Mouse (Mus musculus) monocyte, adult 59 days (primary cell): Measurements from ENCODE around the gene Tsr1. TPM values are rescaled to one million over a fixed set of nuclear protein-coding genes. Genes with fewer than 3 reads are reported as not detected.

ENCODE experiments used
- total RNA-seq, 2 experiments: library from RNA; stranded (reverse); gene quantifications; one replicate each; pipeline ENCODE4 v1.2.4; 2023

Gene Tsr1
- 10 to 100 TPM; 23.5 to 23.9 TPM for total RNA-seq

DNA sequence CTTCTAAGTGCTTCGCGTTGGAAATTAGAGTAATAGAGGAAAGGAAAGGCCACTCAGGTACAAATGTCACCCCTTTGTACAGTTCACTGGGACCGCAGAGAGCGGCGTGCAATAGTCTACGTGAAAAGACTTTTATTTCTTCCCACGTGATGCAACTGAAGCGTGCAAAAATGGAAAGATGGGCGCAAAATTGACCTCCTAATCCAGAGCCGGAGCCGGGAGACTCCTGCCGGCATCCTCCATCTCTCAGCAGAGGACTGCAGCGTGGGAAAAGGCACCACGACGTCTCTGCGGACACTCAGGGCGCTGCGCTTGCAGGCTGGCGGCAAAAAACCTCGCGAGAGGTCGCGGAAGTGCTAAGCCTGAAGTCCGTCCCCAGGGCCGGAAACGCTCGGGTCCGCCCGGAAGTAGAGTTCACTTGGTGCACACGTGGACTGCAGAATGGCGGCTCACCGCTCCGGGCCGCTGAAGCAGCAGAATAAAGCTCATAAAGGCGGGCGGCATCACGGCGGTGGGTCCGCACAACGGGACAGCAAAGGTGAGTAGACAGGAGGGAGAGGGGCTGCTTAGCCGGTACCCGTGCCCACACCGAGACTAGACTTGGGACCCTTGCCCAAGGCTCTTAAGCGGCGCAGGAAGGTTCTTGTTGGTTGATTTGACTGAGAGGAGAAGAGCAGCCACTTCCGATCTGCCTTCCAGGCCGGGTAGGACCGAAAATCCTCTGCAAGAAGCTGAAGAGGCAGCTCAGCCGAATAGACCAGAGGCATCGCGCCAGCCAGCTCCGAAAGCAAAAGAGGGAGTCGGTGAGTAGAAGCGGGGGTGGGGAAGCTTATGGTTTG, at the start of gene Tsr1:
TSS of gene Tsr1 (plus strand) at position 394 of the 839 bp plus-strand sequence.

DNA sequence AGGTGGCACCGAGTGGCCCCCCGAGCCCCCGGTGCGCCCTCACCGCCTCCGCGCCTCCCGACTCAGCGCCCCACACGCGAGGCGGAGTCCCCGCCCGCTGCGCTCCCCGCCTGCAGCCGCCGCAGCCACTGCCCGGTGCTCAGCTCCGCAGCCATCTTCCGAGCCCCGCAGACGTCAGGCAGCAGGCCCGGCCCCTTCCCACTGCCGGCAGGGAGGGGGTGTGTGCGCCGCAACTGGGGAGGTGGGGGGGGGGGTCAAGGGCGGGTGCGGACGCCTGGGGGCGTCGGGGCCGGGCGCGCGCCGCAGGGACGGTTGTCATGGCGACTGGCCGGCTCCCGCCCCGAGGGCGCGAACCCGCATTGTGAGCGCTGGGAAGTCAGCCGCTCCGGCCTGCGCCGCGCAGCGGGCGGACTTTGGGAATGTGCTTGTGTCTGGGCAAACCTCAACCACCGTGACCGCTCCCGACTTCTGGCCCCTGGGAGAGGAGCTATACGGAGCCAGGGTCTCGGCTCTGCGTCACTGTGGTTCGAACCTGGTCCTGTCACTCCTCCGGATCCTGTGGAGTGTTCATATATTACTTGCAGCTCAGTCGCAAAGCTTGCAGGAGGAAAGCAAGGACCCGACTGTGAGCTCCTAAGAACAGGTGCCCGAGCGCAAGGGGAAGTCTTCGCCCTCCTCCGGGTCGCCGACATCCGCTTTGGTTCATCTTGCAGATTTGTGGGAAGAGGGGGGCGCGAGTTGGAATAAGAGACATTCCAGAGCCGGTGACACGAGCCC, 782 bp upstream of the Tsr1 start, which contains the start of gene Sgsm2:
TSS of gene Sgsm2 (minus strand) at position 160 of the 777 bp plus-strand sequence.

DNA sequence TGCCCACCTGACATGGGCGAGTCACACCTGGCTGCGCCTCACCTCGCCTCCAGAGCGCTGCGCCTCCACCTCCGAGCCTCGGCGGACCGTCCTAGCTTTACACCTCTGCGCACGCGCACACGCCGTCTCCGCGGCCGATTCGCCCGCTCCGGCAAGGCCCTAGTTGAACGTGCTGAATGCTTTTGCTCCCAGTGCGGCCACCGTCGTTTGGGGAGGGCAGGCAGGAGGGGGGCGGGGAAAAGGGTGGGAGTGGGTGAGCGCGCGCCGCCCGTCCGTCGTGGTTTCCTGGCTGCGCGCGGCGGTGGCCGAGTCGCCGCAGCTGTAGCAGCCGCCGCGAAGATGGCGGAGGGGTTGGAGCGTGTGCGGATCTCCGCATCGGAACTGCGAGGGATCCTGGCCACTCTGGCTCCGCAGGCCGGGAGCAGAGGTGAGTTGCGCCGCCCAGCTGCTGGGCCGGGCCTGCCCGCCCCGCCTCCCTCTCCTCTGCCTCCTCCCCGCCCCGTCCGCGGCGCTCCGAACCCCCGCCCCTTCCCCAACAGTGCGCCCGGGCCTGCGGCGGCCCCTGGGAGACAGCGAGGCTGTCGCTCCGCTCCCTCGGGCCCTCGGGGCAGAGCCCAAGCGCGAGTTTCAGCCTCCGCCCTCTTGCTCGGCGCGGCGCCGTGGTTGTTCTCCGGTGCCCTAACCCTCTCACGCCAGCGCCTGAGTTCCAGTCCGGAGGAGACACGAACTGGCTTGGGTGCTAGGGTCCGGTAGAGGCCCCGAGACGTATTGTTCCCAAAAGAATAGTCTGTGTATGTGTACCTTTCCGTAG, 27.9 kb downstream of the Tsr1 start, which contains the start of the genes Smg6 and Srr:
TSS of gene Smg6 (plus strand) at position 247 of the 811 bp plus-strand sequence.
TSS of gene Srr (minus strand) at position 372 of the 811 bp plus-strand sequence.

Other genes with a start within 250 kb of the Tsr1 start
- 10 to 100 TPM; 42.9 to 47.9 TPM for gene Cluh, start 248.6 kb upstream of the Tsr1 start, total RNA-seq
- gene Pafah1b1, start 173.4 kb upstream of the Tsr1 start, total RNA-seq, result 100 to 1,000 TPM; 102 to 108 TPM
- 10 to 100 TPM; 13.2 to 16.4 TPM for gene Mettl16, start 127.2 kb upstream of the Tsr1 start, total RNA-seq
- 100 to 1,000 TPM in 1 of 2 experiments, 10 to 100 TPM in 1; 91.2 to 107 TPM for gene Mnt, start 67.2 kb upstream of the Tsr1 start, total RNA-seq
- gene Sgsm2, start 1.0 kb upstream of the Tsr1 start, total RNA-seq, result 1 to 10 TPM; 5.2 to 6.0 TPM
- gene Smg6, start 27.8 kb downstream of the Tsr1 start, total RNA-seq, result 10 to 100 TPM; 33.8 to 36.2 TPM
- gene Srr, start 27.9 kb downstream of the Tsr1 start, total RNA-seq, result 1 to 10 TPM; 7.7 to 9.5 TPM